Mouse (Mus musculus) liver, embryonic 12.5 days (tissue): ENCODE results near the gene Fut9. TPM values are rescaled to one million over a fixed set of nuclear protein-coding genes. Genes with fewer than 3 reads are reported as not detected.

Experiments
- ATAC-seq: fragments of 200-750 bp; cut with Nextera tagmentation; 2 replicates; pipeline ENCODE4 v1.8.0; 2017; ENCODE audit warnings: moderate number of reproducible peaks, mild to moderate bottlenecking, moderate library complexity
- H3K27ac ChIP-seq: fragments of 300-500 bp; sonication (generic); 2 replicates; pipeline ENCODE4 v1.5.1; 2016; ENCODE audit warnings: mild to moderate bottlenecking
- H3K27me3 ChIP-seq: fragments of 300-500 bp; sonication (generic); replicated peaks from 2 replicates; pipeline ENCODE4 v1.6.1; 2016; ENCODE audit warnings: mild to moderate bottlenecking, moderate library complexity
- H3K36me3 ChIP-seq: fragments of 300-500 bp; sonication (generic); 2 replicates; pipeline ENCODE4 v1.6.1; 2016; ENCODE audit warnings: mild to moderate bottlenecking, moderate library complexity
- H3K4me1 ChIP-seq: fragments of 300-500 bp; sonication (generic); 2 replicates; pipeline ENCODE4 v1.6.1; 2016
- H3K4me2 ChIP-seq: fragments of 300-500 bp; sonication (generic); 2 replicates; pipeline ENCODE4 v1.6.1; 2016; ENCODE audit warnings: mild to moderate bottlenecking, moderate library complexity
- H3K4me3 ChIP-seq: fragments of 300-500 bp; sonication (generic); 2 replicates; pipeline ENCODE4 v1.5.1; 2016; ENCODE audit warnings: mild to moderate bottlenecking, moderate library complexity
- H3K9ac ChIP-seq: fragments of 300-500 bp; sonication (generic); 2 replicates; pipeline ENCODE4 v1.6.1; 2016; ENCODE audit warnings: mild to moderate bottlenecking, moderate library complexity
- H3K9me3 ChIP-seq: fragments of 300-500 bp; sonication (generic); replicated peaks from 2 replicates; pipeline ENCODE4 v1.6.1; 2016; ENCODE audit warnings: mild to moderate bottlenecking, moderate library complexity
- WGBS: fragments of 180-500 bp; shearing (Covaris S2); methylation state at CpG from one replicate; pipeline ENCODE4 v1.1.7; 2016; ENCODE audit not compliant: insufficient replicate concordance; 5-methylcytosine and 5-hydroxymethylcytosine counted together
- polyA plus RNA-seq: library from polyadenylated mRNA; unstranded; fragments of >200 nt; fragmentation: Nextera tagmentation; extraction: Ambion mirVana; gene quantifications from 2 replicates; pipeline ENCODE4 v1.2.1, GENCODE M21; 2016

The Fut9 gene
- polyA plus RNA-seq, 1 experiment from 2014 or later = not detected

- H3K27me3 ChIP-seq = no peaks in the 10 kb centered on the region
- no peak overlapping the region for H3K4me2 ChIP-seq
- H3K27ac ChIP-seq = no peak overlapping the region
- ATAC-seq = no peak
- H3K4me1 ChIP-seq = no peaks in the 10 kb centered on the region
- WGBS = 74% methylated on average over 4 of the region's 5 CpGs
- no peaks in the 10 kb centered on the region for H3K36me3 ChIP-seq
- H3K4me3 ChIP-seq = no peak overlapping the region
- no peak overlapping the region for H3K9ac ChIP-seq
- no peaks in the 10 kb centered on the region for H3K9me3 ChIP-seq
These were observed 42.0 kb downstream of the Fut9 start for GRCm38 (mm10) chr4:25757909-25758548.

- no peak overlapping the region for H3K9ac ChIP-seq
- no peak overlapping the region for H3K4me3 ChIP-seq
- no peak overlapping the region for H3K27ac ChIP-seq
- H3K9me3 ChIP-seq = 0 out of 2 replicates have a peak, but pooled peaks cover 2% of the 10 kb centered on the region
- H3K27me3 ChIP-seq = no peaks in the 10 kb centered on the region
- no peaks in the 10 kb centered on the region for H3K4me1 ChIP-seq
- no peak for ATAC-seq
- H3K4me2 ChIP-seq = no peak overlapping the region
- 59% methylated on average over 5 of the region's 5 CpGs for WGBS
- H3K36me3 ChIP-seq = no peaks in the 10 kb centered on the region
These were observed 58.5 kb downstream of the Fut9 start for GRCm38 (mm10) chr4:25741553-25741952.

- H3K4me2 ChIP-seq = no peak overlapping the region
- ATAC-seq = no peak
- no peak overlapping the region for H3K4me3 ChIP-seq
- 68% methylated on average over 4 of the region's 4 CpGs for WGBS
- no peaks in the 10 kb centered on the region for H3K4me1 ChIP-seq
- no peak overlapping the region for H3K27ac ChIP-seq
- H3K27me3 ChIP-seq = no peaks in the 10 kb centered on the region
- H3K9me3 ChIP-seq = 0 out of 2 replicates have a peak, but pooled peaks cover 2% of the 10 kb centered on the region
- no peaks in the 10 kb centered on the region for H3K36me3 ChIP-seq
- H3K9ac ChIP-seq = no peak overlapping the region
These were observed 61.3 kb downstream of the Fut9 start for GRCm38 (mm10) chr4:25738782-25739181.

- H3K27ac ChIP-seq = no peak overlapping the region
- WGBS = 66% methylated on average over 5 of the region's 5 CpGs
- no peaks in the 10 kb centered on the region for H3K9me3 ChIP-seq
- no peaks in the 10 kb centered on the region for H3K4me1 ChIP-seq
- no peaks in the 10 kb centered on the region for H3K27me3 ChIP-seq
- no peak overlapping the region for H3K4me3 ChIP-seq
- H3K9ac ChIP-seq = no peak overlapping the region
- no peak overlapping the region for H3K4me2 ChIP-seq
- ATAC-seq = no peak
- no peaks in the 10 kb centered on the region for H3K36me3 ChIP-seq
These were observed 78.5 kb downstream of the Fut9 start for GRCm38 (mm10) chr4:25721576-25721975.

- WGBS = 51% methylated on average over 2 of the region's 2 CpGs
- no peak for ATAC-seq
These were observed 86.1 kb downstream of the Fut9 start for GRCm38 (mm10) chr4:25713907-25714306.

GRCm38 (mm10) chr4:25684976-25685375, 115.1 kb downstream of the Fut9 start:
- Histone ChIP-seq H3K4me2 (no peak overlapping the region), H3K27ac (no peak overlapping the region), H3K4me1 (no peaks in the 10 kb centered on the region), H3K27me3 (no peaks in the 10 kb centered on the region), H3K9ac (no peak overlapping the region), H3K9me3 (no peaks in the 10 kb centered on the region), H3K4me3 (no peak overlapping the region), H3K36me3 (no peaks in the 10 kb centered on the region)
- no peak for ATAC-seq
- 77% methylated on average over 3 of the region's 3 CpGs for WGBS

More at GRCm38 (mm10) chr4:25713907-25714306, 86.1 kb downstream of the Fut9 start:
- no peaks in the 10 kb centered on the region for H3K27me3 ChIP-seq
- no peaks in the 10 kb centered on the region for H3K4me1 ChIP-seq
- H3K4me2 ChIP-seq = no peak overlapping the region
- no peak overlapping the region for H3K4me3 ChIP-seq
- 0 out of 2 replicates have a peak, but pooled peaks cover 3% of the 10 kb centered on the region for H3K9me3 ChIP-seq
- H3K9ac ChIP-seq = no peak overlapping the region
- no peaks in the 10 kb centered on the region for H3K36me3 ChIP-seq
- no peak overlapping the region for H3K27ac ChIP-seq

GRCm38 (mm10) chr4:25664196-25664595, 135.8 kb downstream of the Fut9 start:
- no peak for ATAC-seq
- Histone ChIP-seq H3K36me3 (no peaks in the 10 kb centered on the region), H3K27ac (no peak overlapping the region), H3K9me3 (no peaks in the 10 kb centered on the region), H3K4me2 (no peak overlapping the region), H3K4me3 (no peak overlapping the region), H3K4me1 (no peaks in the 10 kb centered on the region), H3K9ac (no peak overlapping the region), H3K27me3 (no peaks in the 10 kb centered on the region)
- 33% methylated on average over 1 of the region's 1 CpGs for WGBS

GRCm38 (mm10) chr4:25661204-25661727, 138.8 kb downstream of the Fut9 start:
- H3K4me2 ChIP-seq = no peak overlapping the region
- WGBS = 60% methylated on average over 3 of the region's 3 CpGs
- no peaks in the 10 kb centered on the region for H3K4me1 ChIP-seq
- no peak overlapping the region for H3K9ac ChIP-seq
- H3K27me3 ChIP-seq = no peaks in the 10 kb centered on the region
- H3K36me3 ChIP-seq = no peaks in the 10 kb centered on the region
- no peak for ATAC-seq
- H3K9me3 ChIP-seq = no peaks in the 10 kb centered on the region
- no peak overlapping the region for H3K27ac ChIP-seq
- no peak overlapping the region for H3K4me3 ChIP-seq

GRCm38 (mm10) chr4:25658792-25659191, 141.3 kb downstream of the Fut9 start:
- H3K27me3 ChIP-seq = no peaks in the 10 kb centered on the region
- H3K4me2 ChIP-seq = no peak overlapping the region
- no peak overlapping the region for H3K27ac ChIP-seq
- WGBS = 62% methylated on average over 3 of the region's 3 CpGs
- H3K4me3 ChIP-seq = no peak overlapping the region
- no peaks in the 10 kb centered on the region for H3K9me3 ChIP-seq
- no peaks in the 10 kb centered on the region for H3K36me3 ChIP-seq
- no peak overlapping the region for H3K9ac ChIP-seq
- H3K4me1 ChIP-seq = no peaks in the 10 kb centered on the region
- ATAC-seq = no peak

- 73% methylated on average over 3 of the region's 3 CpGs for WGBS
These were observed 148.1 kb downstream of the Fut9 start for GRCm38 (mm10) chr4:25651902-25652301.

GRCm38 (mm10) chr4:25648107-25648506, 151.9 kb downstream of the Fut9 start:
- H3K9me3 ChIP-seq = no peaks in the 10 kb centered on the region
- 83% methylated on average over 2 of the region's 2 CpGs for WGBS
- ATAC-seq = no peak
- H3K27me3 ChIP-seq = no peaks in the 10 kb centered on the region
- no peaks in the 10 kb centered on the region for H3K36me3 ChIP-seq
- H3K27ac ChIP-seq = no peak overlapping the region
- no peak overlapping the region for H3K4me2 ChIP-seq
- no peak overlapping the region for H3K9ac ChIP-seq
- no peak overlapping the region for H3K4me3 ChIP-seq
- no peaks in the 10 kb centered on the region for H3K4me1 ChIP-seq

More at GRCm38 (mm10) chr4:25651902-25652301, 148.1 kb downstream of the Fut9 start:
- ATAC-seq = no peak
- no peaks in the 10 kb centered on the region for H3K4me1 ChIP-seq
- no peaks in the 10 kb centered on the region for H3K9me3 ChIP-seq
- H3K27me3 ChIP-seq = no peaks in the 10 kb centered on the region
- H3K9ac ChIP-seq = no peak overlapping the region
- no peak overlapping the region for H3K27ac ChIP-seq
- H3K4me2 ChIP-seq = no peak overlapping the region
- no peak overlapping the region for H3K4me3 ChIP-seq
- H3K36me3 ChIP-seq = no peaks in the 10 kb centered on the region

GRCm38 (mm10) chr4:25647593-25647992, 152.5 kb downstream of the Fut9 start:
- Histone ChIP-seq H3K9me3 (no peaks in the 10 kb centered on the region), H3K27me3 (no peaks in the 10 kb centered on the region), H3K4me3 (no peak overlapping the region), H3K27ac (no peak overlapping the region), H3K4me1 (no peaks in the 10 kb centered on the region), H3K4me2 (no peak overlapping the region), H3K9ac (no peak overlapping the region), H3K36me3 (no peaks in the 10 kb centered on the region)
- ATAC-seq = no peak
- 33% methylated on average over 1 of the region's 1 CpGs for WGBS

GRCm38 (mm10) chr4:25645580-25645979, 154.5 kb downstream of the Fut9 start:
- Histone ChIP-seq H3K9ac (no peak overlapping the region), H3K4me2 (no peak overlapping the region), H3K36me3 (no peaks in the 10 kb centered on the region), H3K9me3 (no peaks in the 10 kb centered on the region), H3K4me1 (no peaks in the 10 kb centered on the region), H3K4me3 (no peak overlapping the region), H3K27me3 (no peaks in the 10 kb centered on the region), H3K27ac (no peak overlapping the region)
- no peak for ATAC-seq
- 53% methylated on average over 2 of the region's 2 CpGs for WGBS
